Mouse (Mus musculus) heart, embryonic 14.5 days (tissue): ENCODE data around the gene Tspan11. TPM values are rescaled to one million over a fixed set of nuclear protein-coding genes. Genes with fewer than 3 reads are reported as not detected.

Source experiments
- ATAC-seq: fragments of 200-750 bp; cut with Nextera tagmentation; 2 replicates; pipeline ENCODE4 v1.8.0; 2017; ENCODE audit warnings: low read depth, moderate TSS enrichment; ENCODE audit not compliant: insufficient number of reproducible peaks, insufficient read depth, low FRiP score
- H3K27ac ChIP-seq, 2 experiments: fragments of 200-500 bp in 1 of 2; fragments of 300-500 bp in 1 of 2; sonication (generic) in 1 of 2; replicated peaks in 1 of 2; 2 replicates each; pipeline ENCODE4 v1.5.1; 2012 to 2014; ENCODE audit warnings: low read depth in 2 of 2, low read length in 2 of 2, control low read depth in 1 of 2, mild to moderate bottlenecking in 1 of 2, mixed read lengths in 1 of 2; ENCODE audit not compliant: control insufficient read depth in 1 of 2, insufficient read depth in 1 of 2
- H3K27me3 ChIP-seq: fragments of 300-500 bp; sonication (generic); 2 replicates; pipeline ENCODE4 v1.6.1; 2014; ENCODE audit warnings: mild to moderate bottlenecking, low read length, control low read depth; ENCODE audit not compliant: control insufficient read depth, insufficient read depth
- H3K36me3 ChIP-seq: fragments of 300-500 bp; sonication (generic); 2 replicates; pipeline ENCODE4 v1.6.1; 2014; ENCODE audit warnings: mild to moderate bottlenecking, control low read depth, low read length, mixed read lengths; ENCODE audit not compliant: control insufficient read depth, insufficient read depth
- H3K4me1 ChIP-seq, 2 experiments: fragments of 200-500 bp in 1 of 2; fragments of 300-500 bp in 1 of 2; sonication (generic) in 1 of 2; 2 replicates each; pipeline ENCODE4 v1.6.1; 2012 to 2014; ENCODE audit warnings: low read length in 2 of 2, control low read depth in 1 of 2, mixed read lengths in 1 of 2; ENCODE audit not compliant: control insufficient read depth in 2 of 2, insufficient read depth in 2 of 2
- H3K4me2 ChIP-seq: fragments of 300-500 bp; sonication (generic); 2 replicates; pipeline ENCODE4 v1.6.1; 2014; ENCODE audit warnings: mild to moderate bottlenecking, low read length
- H3K4me3 ChIP-seq, 2 experiments: fragments of 200-500 bp in 1 of 2; fragments of 300-500 bp in 1 of 2; sonication (generic) in 1 of 2; 2 replicates each; pipeline ENCODE4 v1.5.1; 2012 to 2014; ENCODE audit warnings: low read length in 2 of 2, mild to moderate bottlenecking in 2 of 2, control low read depth in 1 of 2, low read depth in 1 of 2, moderate library complexity in 1 of 2; ENCODE audit not compliant: control insufficient read depth in 1 of 2, insufficient read depth in 1 of 2
- H3K9ac ChIP-seq: fragments of 300-500 bp; sonication (generic); 2 replicates; pipeline ENCODE4 v1.6.1; 2014; ENCODE audit warnings: mild to moderate bottlenecking, low read length
- H3K9me3 ChIP-seq: fragments of 300-500 bp; sonication (generic); 2 replicates; pipeline ENCODE4 v1.6.1; 2016; ENCODE audit warnings: low read length, control low read depth; ENCODE audit not compliant: control insufficient read depth
- WGBS: fragments of 180-500 bp; shearing (Covaris S2); extraction: QIAGEN DNeasy Blood & Tissue Kit; methylation state at CpG from one replicate; pipeline ENCODE4 v1.1.7; 2014; 5-methylcytosine and 5-hydroxymethylcytosine counted together
- polyA plus RNA-seq: library from polyadenylated mRNA; unstranded; fragments of >200 nt; fragmentation: Nextera tagmentation; extraction: Ambion mirVana; gene quantifications from 2 replicates; pipeline ENCODE4 v1.2.1, GENCODE M21; 2014

The Tspan11 gene
- polyA plus RNA-seq, 1 experiment from 2014 or later = 2.5 TPM

DNA sequence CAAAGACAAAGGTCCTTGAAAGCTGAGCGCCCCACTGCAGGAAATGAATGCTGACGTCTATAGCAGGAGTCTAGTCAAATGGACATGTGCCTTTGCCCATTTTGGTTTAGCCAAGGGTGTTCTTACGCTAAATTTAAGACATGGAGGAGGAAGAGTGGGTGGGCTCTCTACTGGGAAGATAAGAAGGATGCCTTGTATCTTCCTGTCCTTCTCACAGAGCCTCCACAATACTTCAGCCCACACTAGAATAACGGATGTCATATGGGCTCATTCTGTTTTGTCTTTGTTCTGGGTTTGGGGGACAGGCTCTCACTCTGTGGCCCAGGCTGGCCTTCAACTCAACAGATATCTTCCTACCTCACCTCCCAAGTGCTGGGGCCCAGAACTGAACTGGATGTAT is 35.8 kb upstream of the Tspan11 start:
- H3K27ac ChIP-seq = no peak overlapping the region
- H3K36me3 ChIP-seq = no peaks in the 10 kb centered on the region
- WGBS = 74% methylated on average over 4 of the region's 4 CpGs
- no peaks in the 10 kb centered on the region for H3K27me3 ChIP-seq
- H3K4me1 ChIP-seq = peaks cover 17% of the 10 kb centered on the region in 2 experiments
- ATAC-seq = no peak
- H3K4me3 ChIP-seq = no peak overlapping the region
- no peak overlapping the region for H3K4me2 ChIP-seq
- no peaks in the 10 kb centered on the region for H3K9me3 ChIP-seq
- H3K9ac ChIP-seq = no peak overlapping the region

DNA sequence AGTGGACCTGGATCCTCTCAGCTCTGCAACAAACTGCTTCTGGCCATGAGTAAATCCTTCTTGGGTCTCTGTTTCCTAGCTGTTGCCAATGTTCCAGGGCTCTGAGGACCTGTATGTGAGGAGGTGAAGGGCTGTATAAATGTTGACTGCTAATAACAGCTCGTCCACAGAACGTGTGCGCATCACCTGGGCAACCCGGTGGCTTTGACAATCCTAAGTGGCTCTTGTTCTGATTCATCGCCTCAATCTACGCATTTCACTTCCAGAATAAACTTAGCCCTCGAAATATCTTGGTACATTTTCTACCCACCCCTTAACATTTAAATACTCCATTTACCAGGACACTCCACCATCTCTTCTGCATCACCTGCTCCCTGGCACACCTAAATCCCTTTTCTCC is 34.1 kb upstream of the Tspan11 start:
- Histone ChIP-seq H3K36me3 (no peaks in the 10 kb centered on the region), H3K9ac (no peak overlapping the region), H3K9me3 (no peaks in the 10 kb centered on the region), H3K4me1 (peaks cover 17% of the 10 kb centered on the region in 2 experiments), H3K27me3 (no peaks in the 10 kb centered on the region), H3K27ac (0 out of 4 replicates have a peak overlapping the region, but pooled peaks of 1 of the 2 experiments have one; percentile 37), H3K4me2 (peak overlapping the region; percentile 55), H3K4me3 (no peak overlapping the region)
- WGBS = 78% methylated on average over 7 of the region's 7 CpGs
- ATAC-seq = no peak

DNA sequence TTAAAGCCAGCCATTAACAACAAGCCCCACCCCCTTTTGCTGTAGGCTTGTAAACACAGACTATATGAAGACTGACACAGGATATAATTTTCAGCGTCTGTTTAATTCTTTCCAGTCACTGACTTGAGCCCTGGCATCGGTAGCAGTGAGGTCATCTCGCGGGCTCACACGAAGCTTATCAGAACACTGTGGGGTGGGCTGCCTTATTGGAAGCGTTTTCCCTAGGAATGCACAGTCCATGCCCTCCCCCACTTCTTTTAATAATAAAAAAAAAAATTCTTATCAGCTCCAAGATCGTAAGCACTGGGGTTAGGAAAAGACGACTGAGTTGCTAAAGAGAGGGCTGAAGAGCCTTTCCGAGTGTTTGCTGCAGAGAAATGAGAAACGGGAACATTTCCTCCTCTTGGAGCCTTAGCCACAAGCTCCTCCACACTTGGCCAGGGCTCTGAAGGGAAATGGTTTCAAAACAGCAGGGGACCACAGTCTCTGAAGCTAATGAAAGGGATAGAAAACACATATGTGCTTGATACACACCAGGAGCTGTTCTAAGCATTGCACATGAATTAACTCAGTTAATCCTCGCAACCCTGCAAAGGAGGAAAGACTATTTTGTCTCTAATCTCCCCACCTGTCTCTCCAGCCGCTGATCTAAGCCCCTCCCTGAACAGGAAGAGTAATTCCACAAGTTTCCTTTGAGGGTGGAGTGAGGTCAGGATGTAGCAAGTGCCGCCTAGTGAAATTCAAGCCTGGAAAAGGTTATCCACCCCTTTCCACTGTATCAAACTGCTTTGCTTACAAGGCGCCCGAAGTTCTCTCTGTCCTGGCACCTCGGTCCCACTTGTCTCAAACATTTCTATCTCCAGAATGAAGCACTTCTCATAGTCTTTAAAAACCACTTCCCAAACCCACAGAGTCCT is 33.4 kb upstream of the Tspan11 start:
- no peaks in the 10 kb centered on the region for H3K36me3 ChIP-seq
- H3K4me1 ChIP-seq = peaks cover 17% of the 10 kb centered on the region in 2 experiments
- peak overlapping the region; percentile 36; the same call in 1 of the 2 replicates for H3K9ac ChIP-seq
- no peaks in the 10 kb centered on the region for H3K27me3 ChIP-seq
- ATAC-seq = no peak
- H3K4me3 ChIP-seq = peak overlapping the region in 1 of 2 experiments; percentile 7; a peak in 1 of 4 replicates
- 9% methylated on average over 16 of the region's 16 CpGs for WGBS
- H3K4me2 ChIP-seq = peak overlapping the region; percentile 55
- no peaks in the 10 kb centered on the region for H3K9me3 ChIP-seq
- H3K27ac ChIP-seq = peak overlapping the region; percentile 20 to 37; a peak in 2 of 4 replicates

DNA sequence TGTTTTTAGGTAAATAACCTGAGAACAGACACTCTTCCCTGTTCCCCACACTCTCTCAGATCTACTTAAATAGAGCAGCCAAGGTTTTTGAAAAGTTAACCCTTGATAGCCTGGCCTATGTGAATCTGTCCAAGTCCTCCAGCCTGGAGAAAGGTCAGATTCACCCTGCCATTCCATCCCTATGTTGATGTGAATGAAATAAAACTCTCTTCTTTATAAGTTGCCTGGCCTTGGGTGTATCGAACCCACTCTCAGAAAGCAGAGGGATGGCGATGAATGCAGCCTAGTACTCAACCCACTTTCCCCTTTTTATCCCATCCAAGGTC is 32.7 kb upstream of the Tspan11 start:
- Histone ChIP-seq H3K4me2 (peak overlapping the region; percentile 55), H3K4me3 (no peak overlapping the region), H3K4me1 (peaks cover 17% of the 10 kb centered on the region in 2 experiments), H3K36me3 (no peaks in the 10 kb centered on the region), H3K27me3 (no peaks in the 10 kb centered on the region), H3K9me3 (no peaks in the 10 kb centered on the region), H3K9ac (no peak overlapping the region), H3K27ac (peak overlapping the region; percentile 20 to 37; a peak in 1 of 4 replicates)
- 88% methylated on average over 2 of the region's 2 CpGs for WGBS
- no peak for ATAC-seq

DNA sequence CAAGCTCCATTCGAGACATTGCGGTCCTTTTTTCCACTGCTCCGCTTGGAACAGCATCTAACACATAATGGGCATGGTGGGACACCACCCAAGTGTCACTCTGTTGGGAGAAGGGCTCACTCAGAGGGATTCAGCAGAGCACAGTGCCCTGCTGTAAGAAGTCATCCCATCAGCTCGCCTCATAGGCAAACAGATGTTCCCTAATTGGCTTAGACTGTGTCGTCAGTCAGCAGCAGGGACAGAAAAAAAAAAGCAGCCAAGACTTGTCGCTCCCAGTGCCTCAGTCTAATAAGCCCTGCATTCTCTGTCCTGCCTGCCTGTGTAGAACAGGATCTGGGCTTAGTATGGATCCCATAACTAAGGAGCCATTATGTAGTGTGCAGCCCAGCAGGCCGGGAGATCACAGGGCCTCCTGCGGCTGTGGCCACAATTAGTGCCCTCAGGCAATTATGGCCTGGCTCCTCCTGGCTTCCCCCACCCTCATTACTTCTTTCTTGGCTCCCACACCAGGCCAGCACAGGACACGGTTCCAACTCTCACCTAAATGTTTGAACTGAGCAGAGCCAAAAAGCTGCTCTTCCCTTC is 31.6 kb upstream of the Tspan11 start:
- Histone ChIP-seq H3K4me1 (peaks cover 17% of the 10 kb centered on the region in 2 experiments), H3K4me2 (no peak overlapping the region), H3K9me3 (no peaks in the 10 kb centered on the region), H3K27ac (no peak overlapping the region), H3K9ac (no peak overlapping the region), H3K4me3 (no peak overlapping the region), H3K36me3 (no peaks in the 10 kb centered on the region), H3K27me3 (no peaks in the 10 kb centered on the region)
- 71% methylated on average over 9 of the region's 9 CpGs for WGBS
- no peak for ATAC-seq

DNA sequence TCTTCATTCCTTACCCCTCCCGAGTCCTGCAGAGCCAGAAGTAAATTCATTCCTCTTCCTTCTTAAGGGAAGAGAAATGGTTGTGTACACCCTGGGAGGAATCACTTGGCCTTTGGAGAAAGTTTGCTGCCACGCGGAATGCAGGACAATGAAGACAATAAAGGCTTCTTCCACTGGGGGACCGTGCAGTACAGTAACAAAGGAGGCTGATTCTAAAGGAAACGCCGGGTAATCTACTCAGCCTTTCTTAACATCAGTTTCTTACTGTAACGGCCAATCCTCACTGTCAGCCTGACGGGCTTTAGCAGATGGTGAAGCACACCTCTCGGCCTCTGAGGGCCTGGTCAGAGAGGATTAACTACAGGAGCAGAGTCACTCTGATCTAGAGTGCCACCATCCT is 25.4 kb upstream of the Tspan11 start:
- no peaks in the 10 kb centered on the region for H3K27me3 ChIP-seq
- ATAC-seq = no peak
- H3K4me2 ChIP-seq = no peak overlapping the region
- H3K9me3 ChIP-seq = no peaks in the 10 kb centered on the region
- no peaks in the 10 kb centered on the region for H3K4me1 ChIP-seq
- WGBS = 73% methylated on average over 9 of the region's 9 CpGs
- no peak overlapping the region for H3K27ac ChIP-seq
- no peak overlapping the region for H3K4me3 ChIP-seq
- H3K9ac ChIP-seq = no peak overlapping the region
- no peaks in the 10 kb centered on the region for H3K36me3 ChIP-seq

DNA sequence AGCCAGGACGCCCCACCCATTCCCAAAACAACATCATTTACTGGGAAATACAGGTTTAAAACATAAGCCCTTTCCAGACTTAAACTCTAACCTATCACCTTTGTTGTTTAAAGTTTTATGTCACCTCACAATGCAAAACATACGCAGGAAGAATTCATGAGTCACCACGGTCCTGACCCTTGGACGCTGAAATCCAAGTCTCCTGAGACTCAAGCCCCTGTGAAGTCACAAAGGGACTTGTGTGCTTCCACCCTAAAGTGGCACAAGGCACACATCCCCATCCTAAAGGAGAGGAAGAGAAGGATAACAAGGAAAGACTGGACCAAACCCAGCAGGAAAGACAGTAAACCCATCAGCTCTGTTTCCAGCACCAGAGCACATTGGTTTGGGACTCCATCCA is 22.0 kb upstream of the Tspan11 start:
- H3K4me3 ChIP-seq = no peak overlapping the region
- no peak overlapping the region for H3K4me2 ChIP-seq
- no peak overlapping the region for H3K27ac ChIP-seq
- H3K27me3 ChIP-seq = no peaks in the 10 kb centered on the region
- 80% methylated on average over 4 of the region's 4 CpGs for WGBS
- H3K9me3 ChIP-seq = no peaks in the 10 kb centered on the region
- H3K4me1 ChIP-seq = no peaks in the 10 kb centered on the region
- no peak for ATAC-seq
- H3K9ac ChIP-seq = no peak overlapping the region
- no peaks in the 10 kb centered on the region for H3K36me3 ChIP-seq
